Mouse (Mus musculus) embryo, embryonic 11 days (tissue): ENCODE measurements around the gene Bcl2l2.

ENCODE experiments used
- DNase-seq: peaks from one replicate; pipeline ENCODE4 v3.0.0-alpha.2; 2015

Gene Bcl2l2

GRCm38 (mm10) chr14:54937361-54938182 lies 54.4 kb downstream of the Bcl2l2 start:
- DNase-seq: no peak
